Mouse (Mus musculus): Measurements from ENCODE around the gene Rasl10b.

Rasl10b gene

DNA sequence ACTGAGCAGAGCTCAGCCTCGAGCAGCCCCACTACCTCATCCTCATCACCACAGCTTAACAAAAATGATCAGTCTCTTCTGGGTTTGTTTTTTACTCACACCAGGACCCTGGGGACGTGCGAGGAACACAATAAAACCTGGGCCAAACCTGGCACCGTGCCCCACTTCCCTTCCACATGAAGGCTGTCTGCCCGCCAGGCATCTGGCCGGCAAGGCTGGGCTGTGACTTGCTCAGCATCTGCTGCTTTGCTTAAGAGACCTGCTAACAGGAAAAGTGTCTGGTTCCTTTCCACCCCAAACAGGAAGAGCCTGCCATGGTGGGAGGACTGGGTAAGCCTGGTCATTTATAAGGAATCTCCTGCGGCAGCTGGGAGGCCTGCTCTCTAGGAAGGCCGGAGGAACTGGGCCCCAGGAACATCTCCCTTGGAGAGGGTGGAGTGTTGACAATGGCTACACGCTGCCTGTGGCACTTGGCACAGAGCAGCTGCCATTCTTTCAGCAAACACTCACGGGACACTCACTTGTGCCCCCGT, 58.2 kb downstream of the Rasl10b start:
- DNase-seq = peak; percentile 88

DNA sequence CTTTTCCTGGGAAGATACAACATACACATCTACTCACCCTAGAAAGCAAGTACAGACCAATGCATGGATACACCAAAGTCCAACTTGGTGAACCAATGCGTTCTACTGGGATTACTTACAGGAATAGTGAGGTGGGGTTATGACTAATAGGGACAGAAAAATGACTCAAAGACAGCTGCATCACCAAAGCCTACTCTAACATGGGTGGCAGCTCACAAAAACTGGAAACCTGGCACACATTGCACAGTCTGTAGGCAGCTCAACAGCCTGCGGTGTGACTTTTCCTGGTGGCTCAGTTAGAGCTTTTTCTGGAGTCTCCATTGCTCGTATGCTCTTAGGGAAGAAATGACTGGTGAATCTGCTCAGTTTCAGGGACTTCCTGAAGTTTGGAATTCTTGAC, 59.8 kb downstream of the Rasl10b start:
- no peak for DNase-seq
